Mouse (Mus musculus) midbrain, embryonic 11.5 days (tissue): Measurements from ENCODE around the gene Scn1b. TPM values are rescaled to one million over a fixed set of nuclear protein-coding genes. Genes with fewer than 3 reads are reported as not detected.

Source experiments
- ATAC-seq: fragments of 200-750 bp; cut with Nextera tagmentation; 2 replicates; pipeline ENCODE4 v1.8.0; 2017; ENCODE audit warnings: moderate TSS enrichment, moderate library complexity; ENCODE audit not compliant: low FRiP score
- DNase-seq: peaks from one replicate; pipeline ENCODE4 v3.0.0; 2015; ENCODE audit warnings: low spot score; ENCODE audit errors: missing footprints
- H3K27ac ChIP-seq: fragments of 300-500 bp; sonication (generic); 2 replicates; pipeline ENCODE4 v1.5.1; 2014; ENCODE audit warnings: low read depth, low read length
- H3K27me3 ChIP-seq: fragments of 300-500 bp; sonication (generic); 2 replicates; pipeline ENCODE4 v1.6.1; 2014; ENCODE audit warnings: mild to moderate bottlenecking, low read length, moderate library complexity, mixed read lengths; ENCODE audit not compliant: control insufficient read depth, insufficient read depth
- H3K36me3 ChIP-seq: fragments of 300-500 bp; sonication (generic); 2 replicates; pipeline ENCODE4 v1.6.1; 2014; ENCODE audit warnings: mild to moderate bottlenecking, low read length, moderate library complexity, mixed read lengths; ENCODE audit not compliant: control insufficient read depth, insufficient read depth
- H3K4me1 ChIP-seq: fragments of 300-500 bp; sonication (generic); 2 replicates; pipeline ENCODE4 v1.6.1; 2014; ENCODE audit warnings: low read length; ENCODE audit not compliant: control insufficient read depth, insufficient read depth
- H3K4me2 ChIP-seq: fragments of 300-500 bp; sonication (generic); 2 replicates; pipeline ENCODE4 v1.6.1; 2014; ENCODE audit warnings: mild to moderate bottlenecking, moderate library complexity
- H3K4me3 ChIP-seq: fragments of 300-500 bp; sonication (generic); 2 replicates; pipeline ENCODE4 v1.5.1; 2014; ENCODE audit warnings: low read depth, low read length
- H3K9ac ChIP-seq: fragments of 300-500 bp; sonication (generic); 2 replicates; pipeline ENCODE4 v1.6.1; 2014; ENCODE audit warnings: low read length
- H3K9me3 ChIP-seq: fragments of 300-500 bp; sonication (generic); 2 replicates; pipeline ENCODE4 v1.6.1; 2016; ENCODE audit warnings: low read length; ENCODE audit not compliant: control insufficient read depth
- WGBS: fragments of 180-500 bp; shearing (Covaris S2); extraction: QIAGEN DNeasy Blood & Tissue Kit; methylation state at CpG from one replicate; pipeline ENCODE4 v1.1.7; 2014; 5-methylcytosine and 5-hydroxymethylcytosine counted together
- polyA plus RNA-seq: library from polyadenylated mRNA; unstranded; fragments of >200 nt; fragmentation: Nextera tagmentation; extraction: Ambion mirVana; gene quantifications from 2 replicates; pipeline ENCODE4 v1.2.1, GENCODE M21; 2014

Scn1b gene
- polyA plus RNA-seq, 1 experiment from 2014 or later, result 1.1 TPM

- WGBS, result 87% methylated on average over 3 of the region's 3 CpGs
- Histone ChIP-seq H3K27me3 (peaks cover 32% of the 10 kb centered on the region), H3K4me2 (no peak overlapping the region), H3K9me3 (no peaks in the 10 kb centered on the region), H3K36me3 (peaks cover 3% of the 10 kb centered on the region; the same call in 1 of the 2 replicates), H3K4me3 (no peak overlapping the region), H3K27ac (no peak overlapping the region), H3K9ac (no peak overlapping the region), H3K4me1 (peaks cover 14% of the 10 kb centered on the region)
- ATAC-seq (no peak), DNase-seq (no peak)
Measured at GRCm38 (mm10) chr7:31123697-31124096, 3.1 kb downstream of the Scn1b start.

GRCm38 (mm10) chr7:31122641-31123631 is 3.9 kb downstream of the Scn1b start:
- Histone ChIP-seq H3K27me3 (peaks cover 29% of the 10 kb centered on the region), H3K4me3 (no peak overlapping the region), H3K4me1 (peaks cover 14% of the 10 kb centered on the region), H3K36me3 (no peaks in the 10 kb centered on the region), H3K9ac (no peak overlapping the region), H3K27ac (no peak overlapping the region), H3K4me2 (no peak overlapping the region), H3K9me3 (no peaks in the 10 kb centered on the region)
- no peak for DNase-seq
- no peak for ATAC-seq
- 85% methylated on average over 16 of the region's 16 CpGs for WGBS

GRCm38 (mm10) chr7:31119556-31119955 is 7.2 kb downstream of the Scn1b start:
- WGBS, result 87% methylated on average over 5 of the region's 5 CpGs
- Histone ChIP-seq H3K27me3 (no peaks in the 10 kb centered on the region; the same call in 1 of the 2 replicates), H3K4me1 (0 out of 2 replicates have a peak, but pooled peaks cover 4% of the 10 kb centered on the region), H3K4me3 (no peak overlapping the region), H3K4me2 (no peak overlapping the region), H3K9me3 (no peaks in the 10 kb centered on the region), H3K9ac (no peak overlapping the region), H3K36me3 (no peaks in the 10 kb centered on the region), H3K27ac (no peak overlapping the region)
- no peak for DNase-seq
- no peak for ATAC-seq

- H3K4me1 ChIP-seq, result 0 out of 2 replicates have a peak, but pooled peaks cover 4% of the 10 kb centered on the region
- no peaks in the 10 kb centered on the region for H3K9me3 ChIP-seq
- H3K36me3 ChIP-seq, result no peaks in the 10 kb centered on the region
- WGBS, result 83% methylated on average over 7 of the region's 7 CpGs
- H3K27me3 ChIP-seq, result no peaks in the 10 kb centered on the region
- H3K4me3 ChIP-seq, result no peak overlapping the region
- no peak for DNase-seq
- no peak for ATAC-seq
- H3K4me2 ChIP-seq, result no peak overlapping the region
- H3K27ac ChIP-seq, result no peak overlapping the region
- no peak overlapping the region for H3K9ac ChIP-seq
Measured at GRCm38 (mm10) chr7:31118486-31118885, 8.3 kb downstream of the Scn1b start.

GRCm38 (mm10) chr7:31117465-31117864 is 9.3 kb downstream of the Scn1b start:
- ATAC-seq (no peak), DNase-seq (no peak)
- Histone ChIP-seq H3K4me3 (no peak overlapping the region), H3K4me1 (0 out of 2 replicates have a peak, but pooled peaks cover 4% of the 10 kb centered on the region), H3K27ac (no peak overlapping the region), H3K9ac (no peak overlapping the region), H3K9me3 (no peaks in the 10 kb centered on the region), H3K36me3 (no peaks in the 10 kb centered on the region), H3K27me3 (no peaks in the 10 kb centered on the region), H3K4me2 (no peak overlapping the region)
- WGBS, result 87% methylated on average over 11 of the region's 11 CpGs

- no peaks in the 10 kb centered on the region for H3K9me3 ChIP-seq
- no peaks in the 10 kb centered on the region for H3K27me3 ChIP-seq
- no peak overlapping the region for H3K9ac ChIP-seq
- 34% methylated on average over 16 of the region's 16 CpGs for WGBS
- 0 out of 2 replicates have a peak, but pooled peaks cover 4% of the 10 kb centered on the region for H3K4me1 ChIP-seq
- no peak overlapping the region for H3K4me3 ChIP-seq
- H3K4me2 ChIP-seq, result no peak overlapping the region
- ATAC-seq, result peak; percentile 59
- DNase-seq, result no peak
- no peaks in the 10 kb centered on the region for H3K36me3 ChIP-seq
- H3K27ac ChIP-seq, result no peak overlapping the region
Measured at GRCm38 (mm10) chr7:31116721-31117145, 10.1 kb downstream of the Scn1b start.

GRCm38 (mm10) chr7:31115587-31116043 is 11.2 kb downstream of the Scn1b start:
- no peak overlapping the region for H3K4me3 ChIP-seq
- 32% methylated on average over 15 of the region's 17 CpGs for WGBS
- 0 out of 2 replicates have a peak, but pooled peaks cover 4% of the 10 kb centered on the region for H3K4me1 ChIP-seq
- peak; percentile 88 for DNase-seq
- no peak overlapping the region for H3K4me2 ChIP-seq
- H3K27ac ChIP-seq, result no peak overlapping the region
- no peak for ATAC-seq
- no peaks in the 10 kb centered on the region for H3K9me3 ChIP-seq
- H3K9ac ChIP-seq, result no peak overlapping the region
- no peaks in the 10 kb centered on the region for H3K27me3 ChIP-seq
- H3K36me3 ChIP-seq, result no peaks in the 10 kb centered on the region

- H3K4me2 ChIP-seq, result no peak within 1 kb of the TSS
- H3K27ac ChIP-seq, result no peak within 1 kb of the TSS
- ATAC-seq (no peak), DNase-seq (no peak)
- no peaks in the 10 kb centered on the region for H3K36me3 ChIP-seq
- 0 out of 2 replicates have a peak, but pooled peaks cover 4% of the 10 kb centered on the region for H3K4me1 ChIP-seq
- 20% methylated on average over 15 of the region's 15 CpGs for WGBS
- no peaks in the 10 kb centered on the region for H3K9me3 ChIP-seq
- H3K27me3 ChIP-seq, result no peaks in the 10 kb centered on the region
- H3K4me3 ChIP-seq, result no peak within 1 kb of the TSS
- no peak within 1 kb of the TSS for H3K9ac ChIP-seq
Measured at GRCm38 (mm10) chr7:31115182-31115581, 11.6 kb downstream of the Scn1b start, which contains the start of gene Hpn. Hpn (minus strand) TSS chr7:31115290.

GRCm38 (mm10) chr7:31114646-31115045 is 12.2 kb downstream of the Scn1b start:
- Histone ChIP-seq H3K27me3 (no peaks in the 10 kb centered on the region), H3K27ac (no peak overlapping the region), H3K4me1 (0 out of 2 replicates have a peak, but pooled peaks cover 4% of the 10 kb centered on the region), H3K4me3 (no peak overlapping the region), H3K9ac (no peak overlapping the region), H3K9me3 (no peaks in the 10 kb centered on the region), H3K4me2 (no peak overlapping the region), H3K36me3 (no peaks in the 10 kb centered on the region)
- ATAC-seq (no peak), DNase-seq (no peak)
- 54% methylated on average over 10 of the region's 10 CpGs for WGBS
